Mouse (Mus musculus): ENCODE data around the gene Map3k11.

The Map3k11 gene

GRCm38 (mm10) chr19:5688200-5689087, at the start of gene Map3k11, which contains the start of gene Pcnx3:
Gene Map3k11, plus strand, starts transcription at chr19:5688742.
Gene Pcnx3, minus strand, starts transcription at chr19:5688908.
- DNase-seq: peak; percentile 99

GRCm38 (mm10) chr19:5640339-5640738, 48.2 kb upstream of the Map3k11 start:
- no peak for DNase-seq

- no peak for DNase-seq
Measured at GRCm38 (mm10) chr19:5641021-5641420, 47.5 kb upstream of the Map3k11 start.

GRCm38 (mm10) chr19:5641641-5642040, 46.9 kb upstream of the Map3k11 start:
- no peak for DNase-seq

GRCm38 (mm10) chr19:5645280-5645679, 43.3 kb upstream of the Map3k11 start:
- no peak for DNase-seq

- DNase-seq: no peak
Measured at GRCm38 (mm10) chr19:5646731-5647330, 41.7 kb upstream of the Map3k11 start.

GRCm38 (mm10) chr19:5647791-5648190, 40.8 kb upstream of the Map3k11 start:
- no peak for DNase-seq

GRCm38 (mm10) chr19:5648401-5649297, 39.9 kb upstream of the Map3k11 start:
- DNase-seq: peak; percentile 89

- peak; percentile 64 for DNase-seq
Measured at GRCm38 (mm10) chr19:5649298-5649741, 39.2 kb upstream of the Map3k11 start.

- DNase-seq: no peak
Measured at GRCm38 (mm10) chr19:5651502-5652274, 36.9 kb upstream of the Map3k11 start.

- DNase-seq: no peak
Measured at GRCm38 (mm10) chr19:5652570-5652969, 36.0 kb upstream of the Map3k11 start.

GRCm38 (mm10) chr19:5653969-5654719, 34.4 kb upstream of the Map3k11 start:
- no peak for DNase-seq

- DNase-seq: no peak
Measured at GRCm38 (mm10) chr19:5654720-5655298, 33.7 kb upstream of the Map3k11 start.

- DNase-seq: peak; percentile 61
Measured at GRCm38 (mm10) chr19:5660942-5661751, 27.4 kb upstream of the Map3k11 start.

- no peak for DNase-seq
Measured at GRCm38 (mm10) chr19:5662310-5662709, 26.2 kb upstream of the Map3k11 start.

- peak; percentile 96 for DNase-seq
Measured at GRCm38 (mm10) chr19:5662981-5663913, 25.3 kb upstream of the Map3k11 start, which contains the start of gene Sipa1. Gene Sipa1, minus strand, starts transcription at chr19:5663707.

GRCm38 (mm10) chr19:5664669-5665257, 23.8 kb upstream of the Map3k11 start:
- no peak for DNase-seq

GRCm38 (mm10) chr19:5665465-5665864, 23.1 kb upstream of the Map3k11 start:
- DNase-seq: no peak

Data from kidney, postnatal 14 days (tissue).